Mouse (Mus musculus) left cerebral cortex, postnatal 10 days (tissue): ENCODE measurements around the gene Kpna6. TPM values are rescaled to one million over a fixed set of nuclear protein-coding genes. Genes with fewer than 3 reads are reported as not detected.
"Not testable (repeated sequence)": the region's sequence is repeated elsewhere in the genome, so short reads cannot be mapped to it uniquely, and the experiment has no call there.

Experiments used
- DNase-seq, 2 experiments: peaks; one replicate each; pipeline ENCODE4 v3.0.0; 2021 to 2022; ENCODE audit warnings: low spot score in 2 of 2, mixed read lengths in 1 of 2; ENCODE audit errors: extremely low spot score in 1 of 2
- intact Hi-C: fragments of 180-260 bp; cut with DNase I; formaldehyde crosslinking; loops from one replicate; pipeline ENCODE4 v1.15.1; 2025
- total RNA-seq, 2 experiments: library from RNA; stranded (reverse); gene quantifications; 2 replicates each; pipeline ENCODE4 v1.2.3; 2021

The Kpna6 gene
- 10 to 100 TPM; 91.3 to 91.4 TPM for total RNA-seq

DNA sequence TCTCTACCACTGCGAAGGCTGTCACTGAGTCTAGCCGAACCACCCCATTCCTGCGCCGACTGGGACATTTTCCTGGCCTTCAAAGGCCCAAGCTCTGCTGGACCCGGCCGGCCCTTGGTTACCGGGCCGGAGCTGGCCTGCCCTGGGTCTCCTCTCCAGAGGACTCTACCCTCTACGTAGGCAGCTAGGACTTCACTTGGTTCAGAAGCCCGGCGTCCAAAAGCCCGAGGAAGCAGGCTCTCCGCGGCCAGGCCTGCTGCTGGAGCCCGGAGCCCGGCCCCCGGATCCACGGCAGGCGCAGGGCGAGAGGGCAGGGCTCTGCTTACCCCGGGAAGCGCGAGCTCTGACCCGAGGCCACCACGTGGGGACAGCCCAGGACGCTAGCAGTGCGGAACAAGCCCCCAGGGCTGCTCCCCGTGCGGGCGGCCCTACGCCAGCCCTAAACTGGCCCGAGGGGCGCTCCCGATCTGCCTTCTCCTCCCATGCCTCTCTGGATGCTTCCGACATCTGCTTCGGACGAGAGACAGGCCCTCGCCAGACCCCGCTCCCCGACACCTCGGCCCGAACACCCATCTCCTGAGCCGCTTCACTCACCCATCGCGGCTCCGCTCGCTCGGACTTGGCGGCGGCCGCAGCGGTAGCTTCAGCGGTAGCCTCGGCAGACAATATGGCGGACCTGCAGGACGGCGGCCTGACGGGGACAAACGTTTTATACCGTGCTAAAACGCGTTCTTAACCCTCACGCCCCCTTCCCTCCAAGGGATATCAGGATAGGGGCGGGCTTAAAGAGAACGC, at the start of gene Kpna6:
Kpna6 (minus strand) TSS at position 685 of the 795 bp plus-strand sequence.
- intact Hi-C loops: no loop called here
- DNase-seq: peak; percentile 90 to 93

DNA sequence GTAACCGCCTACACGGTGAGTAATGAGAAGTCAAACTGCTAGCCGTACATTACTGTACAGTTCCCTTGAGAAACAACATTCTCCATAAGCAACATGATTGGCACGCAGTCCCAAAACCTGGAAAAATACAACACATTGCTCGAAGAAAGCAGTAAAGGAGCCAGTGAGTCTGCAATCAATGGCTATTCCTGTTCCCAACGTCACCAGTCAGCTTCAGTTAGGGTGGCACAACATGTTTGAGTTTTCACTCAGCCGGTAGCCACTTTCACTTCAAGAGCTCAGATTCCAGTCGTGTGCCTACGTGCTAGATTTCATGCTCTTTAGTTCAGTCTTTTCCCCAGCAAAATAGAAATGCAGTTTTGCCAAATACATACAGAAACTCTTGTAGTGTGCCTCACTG, 43.7 kb upstream of the Kpna6 start:
- intact Hi-C loops: no loop called here
- DNase-seq: no peak

DNA sequence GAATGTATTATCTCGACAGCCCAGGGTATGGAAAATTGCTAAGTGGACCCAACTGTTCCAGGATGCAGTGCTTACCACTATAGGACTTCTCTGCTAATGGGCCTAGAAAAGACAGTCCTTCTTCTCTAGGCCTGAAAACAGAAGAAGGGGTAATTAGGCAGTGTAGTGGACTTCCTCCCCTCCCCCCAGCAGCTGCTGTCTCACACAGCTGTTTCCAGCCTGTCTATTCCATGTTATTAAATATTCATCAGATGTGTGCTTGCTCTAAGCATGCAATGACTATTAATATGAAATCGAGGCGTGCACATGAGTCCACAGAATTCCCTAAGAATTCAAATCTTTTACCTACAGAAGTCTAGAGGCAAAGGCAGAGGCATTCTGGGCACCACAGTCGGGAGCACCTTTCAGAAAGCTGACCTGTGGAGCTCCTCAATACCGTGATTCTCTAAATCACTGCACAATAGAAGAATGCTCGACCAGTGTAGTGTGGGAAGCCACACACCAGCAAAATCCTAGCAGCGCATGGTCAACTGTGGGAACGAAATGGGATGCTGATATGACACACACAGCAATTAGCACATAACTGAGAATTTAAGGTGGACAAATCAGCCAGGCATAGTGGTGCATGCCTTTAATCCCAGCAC, 37.0 kb upstream of the Kpna6 start:
- intact Hi-C loops: no loop called here
- no peak for DNase-seq

DNA sequence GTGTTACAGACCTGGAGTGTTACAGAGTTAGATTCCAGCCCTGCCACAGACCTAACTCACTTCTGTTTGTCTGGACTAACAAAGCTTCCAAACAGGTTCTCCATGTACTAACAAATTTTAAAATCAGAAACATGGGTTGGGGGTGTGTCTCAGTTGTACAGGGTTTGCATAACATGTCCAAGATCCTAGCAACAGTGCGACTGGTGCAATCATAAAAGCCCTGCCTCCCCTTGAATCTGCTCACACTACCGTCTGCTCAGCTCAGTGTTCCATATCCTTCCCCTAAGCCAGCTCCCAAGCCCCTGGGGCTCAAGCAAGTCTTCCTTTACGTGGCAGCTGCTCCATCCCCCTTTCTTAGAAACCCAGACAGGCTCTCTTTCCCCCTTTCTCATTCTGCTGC, 34.2 kb upstream of the Kpna6 start:
- no peak for DNase-seq
- intact Hi-C loops: no loop called here

DNA sequence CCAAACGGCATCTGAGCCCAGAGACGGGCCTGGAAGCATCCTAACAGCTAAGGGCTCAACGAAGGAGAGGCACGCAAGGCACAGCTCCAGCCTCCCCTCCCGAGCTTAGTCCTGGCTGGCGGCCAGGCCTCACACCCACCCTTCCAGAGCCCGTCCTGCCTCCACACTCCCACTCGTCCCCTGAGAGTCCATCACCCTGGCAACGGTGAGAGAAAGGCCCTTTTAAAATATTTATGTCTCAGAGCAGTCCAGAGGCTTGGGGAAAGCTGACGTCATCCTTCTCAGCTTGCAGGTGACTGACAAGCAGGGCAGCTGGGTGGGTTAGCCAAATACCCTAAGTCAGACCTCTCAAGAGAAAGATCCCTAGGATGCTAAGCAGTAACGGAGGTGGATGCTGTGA, 29.9 kb upstream of the Kpna6 start:
- intact Hi-C loops: loop anchor here (5.0 kb wide), 1 partner anchor 40 kb away; the partner anchor contains the start of gene Khdrbs1
- peak; percentile 81 to 89 for DNase-seq

DNA sequence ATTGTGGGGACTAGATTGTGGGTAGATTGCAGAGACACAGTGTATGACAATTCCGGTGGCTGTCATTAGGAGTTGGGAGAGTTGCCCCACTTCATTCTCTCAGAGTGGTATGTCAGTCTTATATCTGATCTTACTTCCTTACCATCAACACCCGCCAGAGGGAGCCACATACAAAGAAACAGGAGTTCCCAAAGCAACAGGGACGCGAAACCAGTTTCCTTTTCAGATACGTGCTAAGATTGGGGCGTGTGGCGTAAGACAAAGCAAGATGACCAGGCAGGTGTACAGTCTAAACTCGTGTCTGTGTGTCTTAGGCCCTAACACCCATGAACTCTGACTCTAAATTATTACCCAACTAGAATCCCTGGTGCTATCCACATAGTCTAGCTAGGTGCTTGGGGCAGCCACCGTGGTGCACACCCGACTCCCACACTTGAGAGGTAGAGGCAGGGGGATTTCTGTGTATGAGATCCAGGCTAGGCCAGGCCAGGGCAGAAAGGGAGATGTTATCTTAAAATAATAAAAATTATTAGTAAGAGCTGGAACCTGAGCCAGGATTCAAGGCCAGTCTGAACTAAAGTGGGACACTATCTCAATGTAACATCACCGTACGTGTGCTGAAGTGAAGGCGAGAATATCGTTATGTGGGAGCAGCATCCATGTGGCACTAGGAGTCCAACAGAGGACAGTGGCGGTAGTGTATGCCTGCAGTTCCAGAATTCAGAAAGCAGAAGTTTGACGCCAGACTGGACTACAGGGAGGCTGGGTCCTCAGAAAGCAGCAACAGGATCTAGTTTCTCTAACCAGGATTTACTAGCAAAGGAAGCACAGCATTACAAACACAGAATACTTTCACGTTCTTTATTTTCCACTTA, 29.2 kb upstream of the Kpna6 start:
- DNase-seq: peak; percentile 88 to 91
- intact Hi-C loops: loop anchor here (5.0 kb wide), 1 partner anchor 41 kb away; the partner anchor contains the start of gene Khdrbs1

DNA sequence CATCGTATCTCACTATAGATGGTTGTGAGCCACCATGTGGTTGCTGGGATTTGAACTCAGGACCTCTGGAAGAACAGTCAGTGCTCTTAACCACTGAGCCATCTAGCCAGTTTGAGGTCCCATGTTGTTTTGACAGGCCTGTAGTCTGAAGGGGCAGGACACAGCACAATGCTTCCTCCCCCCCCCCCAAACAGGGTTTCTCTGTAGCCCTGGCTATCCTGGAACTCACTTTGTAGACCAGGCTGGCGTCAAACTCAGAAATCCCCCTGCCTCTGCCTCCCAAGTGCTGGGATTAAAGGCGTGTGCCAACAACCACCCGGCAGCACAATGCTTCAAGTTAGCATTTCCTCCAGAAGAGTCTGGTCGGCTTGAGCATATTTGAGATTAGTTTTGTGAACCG, 28.1 kb upstream of the Kpna6 start:
- intact Hi-C loops: loop anchor here (5.0 kb wide), 1 partner anchor 42 kb away; the partner anchor contains the start of gene Khdrbs1
- DNase-seq: not testable (repeated sequence)

DNA sequence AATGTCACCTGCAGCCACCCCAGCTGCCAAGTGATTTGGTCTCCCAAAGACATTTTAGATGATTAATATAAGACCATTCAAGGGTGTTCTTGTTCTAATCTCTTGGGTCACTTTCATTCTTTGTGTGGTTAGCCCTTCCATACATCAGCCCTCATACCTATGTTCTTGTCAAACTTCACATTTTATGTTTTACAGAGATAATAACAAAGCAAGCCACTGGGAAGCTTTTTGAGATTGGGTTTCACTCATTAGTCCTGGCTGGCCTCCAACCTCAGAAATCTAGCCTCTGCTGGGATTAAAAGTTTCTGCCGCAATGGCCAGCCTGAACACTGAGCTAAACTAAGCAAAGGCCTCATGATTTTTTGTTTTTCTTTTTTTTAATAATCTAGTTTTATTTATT, 27.6 kb upstream of the Kpna6 start:
- no peak for DNase-seq
- intact Hi-C loops: loop anchor here (5.0 kb wide), 1 partner anchor 42 kb away; the partner anchor contains the start of gene Khdrbs1

DNA sequence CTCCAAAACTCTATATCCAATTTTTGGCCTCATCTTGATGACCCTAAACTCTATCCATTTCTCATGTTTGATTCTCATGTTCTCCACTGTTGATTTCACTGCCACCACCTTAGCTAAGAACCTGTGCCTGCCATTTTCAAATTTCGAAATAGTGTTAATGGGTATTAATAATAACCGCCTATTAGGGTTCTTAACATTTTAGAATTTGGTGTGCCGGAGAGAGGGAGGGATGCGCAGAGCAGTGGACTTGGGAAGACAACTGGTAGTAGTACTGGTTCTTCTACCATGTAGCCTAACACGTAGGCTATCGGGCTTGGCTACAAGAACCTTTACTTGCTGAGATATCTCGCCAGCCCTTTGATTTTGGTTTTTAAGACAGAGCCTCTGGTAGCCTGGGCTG, 24.6 kb upstream of the Kpna6 start:
- DNase-seq: no peak
- intact Hi-C loops: no loop called here

DNA sequence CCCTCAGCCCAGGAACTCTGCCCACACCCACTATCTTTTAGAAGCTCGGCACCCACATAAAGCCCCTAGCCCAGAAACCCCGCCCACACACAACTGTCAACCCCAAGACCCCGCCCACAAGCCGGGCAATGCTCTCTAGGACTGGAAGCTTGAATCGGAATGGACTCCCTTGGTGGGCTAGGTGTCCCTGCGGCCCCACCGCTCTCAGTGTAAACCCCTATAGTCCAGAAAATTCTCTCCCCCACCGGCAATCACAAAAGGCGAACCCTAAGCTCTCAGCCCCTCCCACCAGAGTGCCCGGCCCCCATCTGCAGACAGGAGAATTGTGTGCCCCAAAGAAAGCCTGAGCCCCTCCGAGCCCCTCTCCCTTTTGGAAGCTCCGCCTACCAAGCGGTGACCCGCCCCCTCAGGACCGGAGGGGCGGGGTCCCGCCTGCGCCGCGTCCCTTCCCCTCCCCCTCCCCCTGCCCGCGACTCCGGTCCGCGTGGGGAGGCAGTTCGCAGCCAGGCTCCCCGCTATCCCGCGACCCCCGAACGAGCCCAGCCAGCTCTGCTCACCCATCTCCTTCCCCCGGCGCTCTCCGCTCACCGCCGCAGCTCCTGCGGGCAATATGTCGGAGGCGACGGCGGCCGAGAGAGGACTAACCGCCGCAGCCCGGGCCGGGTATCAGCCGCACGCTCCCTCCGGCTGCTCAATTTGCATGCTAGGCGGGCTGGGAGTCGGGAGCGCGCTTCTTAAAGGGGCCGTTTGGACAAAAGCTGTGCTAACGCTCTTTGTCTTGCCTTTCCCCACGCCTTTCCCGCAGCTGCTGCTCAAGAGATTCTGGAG, 23.8 kb upstream of the Kpna6 start, which contains the start of gene Tmem39b:
Tmem39b (minus strand) TSS at position 681 of the 828 bp plus-strand sequence.
- peak; percentile 89 to 95 for DNase-seq
- intact Hi-C loops: no loop called here

DNA sequence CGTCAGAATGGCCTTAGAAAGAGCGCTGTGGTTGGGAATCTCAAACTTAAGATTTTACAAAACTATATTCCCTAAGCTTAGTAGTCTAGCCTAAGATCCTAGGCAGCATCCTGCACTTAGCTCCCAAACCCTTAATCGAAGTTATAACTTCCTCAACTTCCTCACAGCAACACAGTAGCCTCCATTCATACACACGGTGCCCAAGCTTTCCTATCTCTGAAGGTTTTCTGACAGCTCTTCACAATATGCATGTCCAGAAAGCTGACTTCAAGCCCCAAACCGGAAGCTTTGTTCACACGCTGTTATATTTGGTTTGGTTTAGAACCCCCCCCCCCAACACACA, 23.2 kb upstream of the Kpna6 start:
- intact Hi-C loops: no loop called here

DNA sequence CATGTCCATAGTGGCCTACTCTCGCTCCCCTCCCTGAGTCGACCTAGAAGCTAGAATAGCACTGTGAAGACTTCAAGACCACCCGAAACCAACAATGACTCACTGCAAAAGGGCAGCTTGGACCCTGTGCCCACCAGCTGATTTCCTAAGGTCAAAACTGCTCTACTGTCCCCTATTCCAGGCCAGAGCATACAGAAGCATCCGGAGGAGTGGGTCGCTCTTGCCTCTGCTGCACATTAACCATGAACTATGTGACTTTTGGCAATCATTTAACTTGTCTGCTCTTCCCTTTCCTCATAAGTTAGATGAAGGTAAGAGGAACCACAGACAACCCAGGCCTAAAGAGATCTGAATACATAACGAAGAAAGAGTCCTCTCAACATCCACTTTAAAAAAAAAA, 12.0 kb upstream of the Kpna6 start:
- intact Hi-C loops: no loop called here
- DNase-seq: no peak

More for the DNA sequence above, 23.2 kb upstream of the Kpna6 start:
- DNase-seq: no peak

DNA sequence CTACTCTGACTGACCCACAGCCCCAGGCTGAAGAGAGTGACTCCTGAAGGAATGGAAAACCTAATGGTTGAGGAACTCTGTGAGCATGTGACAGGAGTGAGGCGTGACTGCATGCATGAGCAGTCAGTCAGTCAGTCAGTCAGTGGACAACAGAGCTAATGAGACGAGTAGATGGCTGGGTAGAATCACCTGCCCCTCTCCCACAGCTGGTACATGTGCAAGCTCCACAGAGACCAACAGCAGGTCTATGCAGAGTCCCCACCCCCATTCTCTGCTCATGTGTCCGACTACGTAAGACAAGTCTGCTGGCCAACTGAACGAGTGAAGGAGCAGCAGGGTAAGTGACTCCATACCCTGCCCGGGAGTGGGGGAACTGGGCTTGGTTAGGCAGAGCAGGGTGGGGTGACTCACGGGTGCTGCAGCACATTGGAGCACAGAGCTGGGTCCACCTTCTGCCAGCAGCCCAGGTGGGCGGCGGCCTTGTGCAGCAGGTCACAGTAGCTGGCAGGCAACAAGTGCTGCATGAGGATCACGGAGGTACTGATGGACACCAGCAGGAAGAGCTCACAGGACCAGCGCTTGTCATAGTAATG, 11.4 kb upstream of the Kpna6 start:
- DNase-seq: no peak
- intact Hi-C loops: no loop called here

DNA sequence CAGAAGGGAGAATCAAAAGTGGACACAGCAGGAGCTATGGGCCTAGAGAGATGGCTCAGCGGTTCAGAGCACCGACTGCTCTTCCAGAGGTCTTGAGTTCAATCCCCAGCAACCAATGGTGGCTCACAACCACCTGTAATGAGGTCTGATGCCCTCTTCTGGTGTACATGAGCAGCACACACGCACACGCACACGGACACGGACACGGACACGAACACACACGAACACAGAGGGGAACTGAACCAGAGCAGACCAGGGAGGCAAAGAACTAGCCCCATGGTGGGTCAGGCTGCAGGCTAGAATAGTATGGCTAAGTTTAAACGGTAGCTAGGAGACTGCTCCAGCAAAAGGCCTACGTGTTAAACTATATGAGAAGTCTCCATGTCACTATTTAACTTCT, 9.3 kb upstream of the Kpna6 start:
- intact Hi-C loops: no loop called here
- DNase-seq: no peak

DNA sequence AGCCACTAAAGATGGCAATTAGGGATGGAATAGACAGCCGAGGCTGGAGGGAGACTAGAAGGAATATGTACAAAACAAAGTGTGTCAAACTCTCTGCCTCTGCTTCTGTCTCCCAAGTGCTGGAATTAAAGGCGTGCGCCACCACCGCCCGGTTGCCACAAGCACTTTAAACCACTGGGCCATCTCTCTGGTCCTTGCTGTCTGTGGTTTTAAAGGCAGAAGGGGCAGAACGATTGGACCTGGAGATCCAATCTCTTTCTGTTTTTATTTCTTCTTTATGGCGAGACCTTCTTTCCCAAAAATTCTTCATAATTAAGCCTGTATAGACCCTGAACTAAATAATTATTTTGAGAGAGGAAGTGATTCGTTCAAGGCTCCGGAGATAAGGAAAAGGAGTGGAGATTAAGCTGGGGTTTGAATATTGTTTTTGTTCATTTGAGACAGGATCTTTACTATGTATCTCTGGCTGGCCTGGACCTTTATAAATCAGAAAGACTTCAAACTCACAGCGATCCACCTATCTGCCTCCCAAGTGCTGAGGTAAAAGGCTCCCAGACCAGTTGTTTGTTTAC, 397 bp upstream of the Kpna6 start:
- no peak for DNase-seq
- intact Hi-C loops: no loop called here

DNA sequence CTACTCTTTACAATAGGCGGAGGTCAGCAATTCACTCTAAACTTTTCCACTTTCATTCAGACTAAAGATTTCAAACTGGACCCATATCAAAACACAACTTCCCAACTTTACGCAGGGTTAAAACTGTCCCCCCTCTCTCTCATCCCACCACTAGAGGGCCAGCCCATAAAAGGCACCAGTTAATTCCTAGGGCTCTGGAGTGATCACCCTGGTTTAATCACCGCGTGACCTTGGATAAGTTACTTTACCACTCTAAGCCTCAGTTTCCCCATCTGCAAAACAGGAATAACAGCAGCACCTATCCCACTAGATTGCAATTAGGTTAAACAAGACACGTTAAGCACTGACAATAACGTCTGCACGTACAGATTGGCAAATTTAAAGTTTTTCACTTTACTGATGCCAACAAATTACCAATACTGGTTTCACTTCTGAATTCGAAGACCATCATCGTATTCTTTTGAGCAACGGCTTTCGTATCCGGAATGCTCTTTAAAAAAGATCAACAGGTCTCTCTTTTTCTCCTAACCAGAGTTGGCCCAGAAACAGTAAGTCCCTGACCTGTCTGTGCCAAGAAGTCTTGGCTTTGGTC, 980 bp downstream of the Kpna6 start:
- DNase-seq: peak; percentile 27 to 61
- intact Hi-C loops: no loop called here

DNA sequence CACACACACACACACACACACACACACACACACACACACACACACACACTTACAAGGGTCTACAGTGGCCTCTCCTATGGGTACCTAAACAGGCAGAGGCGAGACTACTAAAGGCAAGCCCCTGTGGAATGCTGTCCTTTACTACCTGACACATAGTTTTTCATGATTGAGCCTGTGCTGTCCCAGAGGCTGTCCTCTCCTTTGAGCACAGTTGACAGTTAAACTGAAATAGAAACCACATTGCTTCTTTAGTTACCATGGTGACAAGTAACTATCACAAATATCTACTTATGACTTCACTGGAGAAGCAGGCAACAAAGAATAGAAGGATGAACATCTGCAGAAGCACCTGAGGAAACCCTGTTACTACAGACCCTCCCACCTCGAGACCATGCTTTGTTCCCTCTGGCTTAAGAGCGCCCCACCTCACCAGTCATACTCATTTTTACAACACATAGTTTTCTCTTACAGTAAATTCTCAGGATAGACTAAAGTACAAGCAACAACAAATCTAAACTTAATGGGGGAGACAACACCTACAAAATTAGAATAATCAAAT, 10.2 kb downstream of the Kpna6 start:
- DNase-seq: no peak
- intact Hi-C loops: no loop called here
